Mouse (Mus musculus) right cerebral cortex, postnatal 36 days (tissue): ENCODE results near the gene Baiap2l1.
A peak's percentile ranks its signal among the peaks of the same experiment; 100 is the strongest.

Source experiments
- DNase-seq, 2 experiments: peaks; one replicate each; pipeline ENCODE4 v3.0.0; 2022; ENCODE audit warnings: low spot score in 2 of 2, mixed read lengths in 1 of 2

Gene Baiap2l1

DNA sequence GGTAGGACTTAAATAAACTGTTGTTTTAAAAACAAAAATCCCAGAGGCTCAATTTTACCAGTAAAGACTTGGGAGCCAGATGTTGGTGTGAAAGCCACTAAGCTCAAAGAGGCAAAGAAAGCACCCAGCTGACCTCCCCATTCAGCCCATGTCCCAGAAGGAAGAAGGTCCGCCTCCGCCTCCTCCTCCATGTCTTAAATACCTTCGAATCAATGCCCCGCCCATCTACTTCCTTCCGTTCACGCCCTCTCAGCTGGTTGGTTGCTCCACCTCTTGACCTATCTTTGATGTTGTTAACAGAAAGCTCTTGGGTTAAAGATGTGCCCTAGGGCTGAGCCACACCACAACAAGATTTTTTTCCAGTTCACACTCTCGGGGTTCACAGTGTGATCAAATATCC, 127.7 kb downstream of the Baiap2l1 start:
- no peak for DNase-seq

DNA sequence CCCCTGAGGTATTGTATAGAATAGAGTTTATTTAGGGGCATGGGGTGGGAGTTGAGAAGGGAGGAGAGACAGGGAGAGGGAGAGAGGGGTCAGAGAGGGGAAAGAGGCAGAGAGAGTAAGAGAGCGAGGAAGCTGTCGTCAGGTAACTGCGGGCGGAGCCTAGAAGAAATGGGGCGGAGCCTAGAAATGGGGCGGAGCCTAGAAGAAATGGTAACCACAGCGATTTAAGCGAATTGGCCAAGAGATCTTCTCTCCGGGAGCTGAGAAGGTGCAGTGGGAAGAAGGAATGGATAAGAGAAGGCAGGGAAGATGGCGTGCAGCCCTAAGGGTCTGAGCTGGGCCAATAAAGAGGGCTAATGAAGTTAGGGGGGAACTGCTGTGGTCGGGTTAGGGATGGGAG, 131.7 kb downstream of the Baiap2l1 start:
- no peak for DNase-seq

DNA sequence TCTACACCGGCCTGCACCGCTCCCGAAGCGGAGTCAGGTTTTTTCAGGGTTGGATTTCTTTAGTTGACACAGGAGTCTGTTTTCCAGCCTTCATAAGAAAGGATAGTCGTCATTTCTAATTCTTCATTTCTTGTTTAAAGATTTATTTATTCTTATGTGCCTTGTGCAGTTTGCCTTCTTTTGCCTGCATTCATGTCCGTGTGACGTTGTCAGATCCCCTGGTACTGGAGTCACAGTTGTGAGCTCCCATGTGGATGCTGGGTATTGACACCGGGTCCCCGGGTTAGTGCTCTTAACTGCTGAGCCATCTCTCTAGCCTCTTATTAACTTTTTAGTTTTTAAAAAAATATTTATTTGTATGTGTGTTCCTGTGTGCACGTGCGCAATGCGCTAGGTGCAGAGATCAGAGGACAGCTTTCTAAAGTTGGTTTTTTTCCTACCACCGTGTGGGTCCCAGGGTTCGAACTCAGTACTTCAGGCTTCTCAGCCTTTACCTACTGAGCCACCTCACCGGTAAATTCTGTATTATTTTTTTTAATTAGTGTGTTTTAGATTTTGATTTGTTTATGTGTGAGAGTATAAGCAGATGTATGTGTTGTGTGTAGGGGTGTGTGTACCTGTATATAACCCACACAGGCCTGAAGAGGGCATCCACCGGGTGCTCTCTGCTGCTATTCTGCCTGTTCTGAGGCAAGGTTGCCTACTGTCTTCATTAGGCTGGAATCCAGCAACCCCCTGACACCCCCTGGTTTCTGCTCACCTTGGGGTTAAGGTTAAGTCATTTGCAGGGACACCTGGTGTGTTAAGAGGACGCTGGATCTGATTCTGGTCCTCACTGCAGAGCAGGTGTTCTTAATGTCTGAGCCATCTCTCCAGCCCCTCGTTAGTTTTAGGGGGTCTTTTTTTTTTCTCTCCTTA, 133.8 kb downstream of the Baiap2l1 start:
- DNase-seq: no peak

DNA sequence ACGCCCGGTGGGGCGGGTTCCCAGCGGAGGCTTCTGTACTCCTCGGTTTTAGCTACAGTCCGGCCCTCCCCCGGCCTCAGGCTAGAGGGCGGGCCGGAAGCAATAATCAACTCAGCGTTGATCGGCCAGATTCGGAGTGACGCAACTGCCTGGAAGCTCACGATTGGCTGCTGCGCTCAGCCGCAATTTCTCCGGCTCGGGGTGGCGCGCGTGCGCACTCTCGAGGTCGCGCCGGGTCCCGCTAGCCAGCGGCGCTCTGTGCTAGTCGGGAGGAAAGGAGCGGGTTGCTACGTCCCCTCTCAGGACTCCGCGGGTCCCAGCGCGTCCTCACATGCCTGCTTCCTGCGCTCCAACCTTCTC, 134.4 kb downstream of the Baiap2l1 start, which contains the start of gene Tecpr1:
Tecpr1 (minus strand) TSS at position 113 of the 360 bp plus-strand sequence.
- peak; percentile 92 to 95 for DNase-seq

DNA sequence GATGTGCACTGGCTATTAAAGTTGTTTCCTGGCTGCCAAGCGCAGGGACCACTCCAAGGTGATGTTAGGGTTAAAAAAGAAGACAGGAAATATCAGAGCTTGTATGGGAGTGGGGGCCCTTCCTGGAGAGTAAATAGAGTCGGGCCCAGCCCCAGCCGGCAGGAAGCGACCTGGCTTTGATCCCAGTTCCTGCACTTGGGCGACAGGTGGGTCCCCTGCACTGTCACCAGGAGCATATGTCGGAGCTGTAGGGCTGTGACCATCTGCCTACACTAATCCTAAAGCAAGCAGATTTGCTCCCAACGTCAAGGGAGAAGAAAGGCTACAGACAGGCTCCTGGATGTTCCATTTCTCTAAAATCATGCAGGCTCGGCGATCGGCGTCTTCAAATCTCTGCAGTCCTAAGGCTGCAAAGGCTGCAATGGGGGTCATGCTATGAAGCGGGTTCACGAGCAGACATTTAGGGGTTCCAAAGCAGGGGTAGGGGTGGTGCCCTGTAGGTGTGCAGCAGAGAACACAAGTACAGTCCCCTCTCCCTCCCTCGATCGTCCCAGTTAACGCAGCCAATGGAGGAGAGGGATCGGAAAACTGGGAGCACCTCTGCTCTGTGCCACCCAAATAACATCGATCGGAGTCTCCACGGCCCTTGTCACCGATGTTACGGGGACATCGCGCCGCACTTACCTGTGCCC, 135.0 kb downstream of the Baiap2l1 start:
- no peak for DNase-seq

DNA sequence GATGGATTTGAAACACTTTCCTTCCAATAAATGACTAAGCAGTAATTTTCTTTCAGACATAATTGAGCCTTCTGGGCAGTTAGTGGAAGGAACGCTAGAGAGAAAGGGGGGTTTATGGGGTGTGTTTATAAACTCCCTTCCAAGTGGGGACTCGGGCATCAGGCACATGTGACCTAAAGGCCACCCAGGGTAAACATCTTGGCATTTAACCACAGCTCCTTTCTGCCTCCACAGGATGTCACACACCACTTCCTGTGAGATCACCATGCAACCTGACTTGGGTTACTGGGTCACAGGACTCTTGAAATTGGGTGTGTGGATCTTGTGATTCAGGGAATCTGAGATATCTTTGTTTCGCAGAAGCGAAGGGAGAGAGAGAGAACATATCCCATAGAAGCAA, 136.6 kb downstream of the Baiap2l1 start:
- no peak for DNase-seq

DNA sequence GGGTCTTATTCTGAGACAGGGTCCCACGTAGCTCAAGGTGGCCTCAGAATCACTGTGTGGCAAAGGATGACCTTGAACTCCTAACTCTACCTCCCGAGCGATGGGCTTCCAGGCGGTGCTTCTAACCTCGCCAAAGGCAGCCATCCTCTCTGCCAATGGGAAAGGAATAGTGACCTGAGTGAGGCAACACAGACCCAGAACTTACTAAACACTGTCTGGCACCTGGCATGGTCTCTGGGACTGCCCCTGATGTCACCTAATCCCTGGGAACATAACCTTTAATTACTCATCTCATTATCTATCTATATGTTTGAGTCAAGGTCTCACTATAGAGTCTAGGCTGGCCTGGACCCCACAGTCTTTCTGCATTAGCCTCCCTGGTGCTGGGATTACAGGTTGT, 138.0 kb downstream of the Baiap2l1 start:
- no peak for DNase-seq

DNA sequence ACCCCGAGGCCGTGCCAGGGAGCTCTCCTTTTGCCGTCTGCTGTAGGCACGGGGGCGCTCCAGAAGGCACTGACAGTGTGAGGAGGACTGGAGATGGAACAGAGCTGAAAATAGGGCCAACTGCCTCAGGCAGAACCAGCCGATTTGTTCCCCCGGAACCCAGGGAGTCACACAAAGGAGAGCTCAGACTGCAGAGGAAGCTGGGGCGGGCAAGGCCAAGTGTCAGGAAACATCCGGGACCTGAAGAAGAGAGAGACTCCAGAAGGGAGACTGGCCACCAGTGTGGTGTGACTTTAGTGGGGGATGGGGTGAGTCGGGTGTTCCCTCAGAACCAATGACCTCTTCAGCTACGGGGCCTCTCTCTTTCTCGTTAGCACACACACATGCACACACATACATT, 138.6 kb downstream of the Baiap2l1 start:
- no peak for DNase-seq

DNA sequence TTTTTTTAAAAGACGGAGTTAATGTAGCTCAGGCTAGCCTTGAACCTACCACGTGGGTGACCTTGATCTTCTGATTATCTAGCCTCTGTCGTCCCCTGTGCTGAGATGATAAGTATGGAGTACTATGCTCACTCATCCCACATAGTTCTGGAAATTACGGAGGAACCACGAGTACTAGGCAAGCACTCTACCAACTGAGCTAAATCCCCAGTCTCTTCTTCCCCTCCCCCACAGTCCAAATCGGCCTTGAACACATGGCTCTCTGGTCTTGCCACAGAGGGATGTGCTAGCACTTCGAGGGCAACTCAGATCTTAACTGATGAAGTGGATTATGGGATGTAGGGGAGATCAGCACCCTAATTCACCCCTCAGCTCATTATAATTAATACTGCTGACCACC, 139.9 kb downstream of the Baiap2l1 start:
- DNase-seq: no peak

DNA sequence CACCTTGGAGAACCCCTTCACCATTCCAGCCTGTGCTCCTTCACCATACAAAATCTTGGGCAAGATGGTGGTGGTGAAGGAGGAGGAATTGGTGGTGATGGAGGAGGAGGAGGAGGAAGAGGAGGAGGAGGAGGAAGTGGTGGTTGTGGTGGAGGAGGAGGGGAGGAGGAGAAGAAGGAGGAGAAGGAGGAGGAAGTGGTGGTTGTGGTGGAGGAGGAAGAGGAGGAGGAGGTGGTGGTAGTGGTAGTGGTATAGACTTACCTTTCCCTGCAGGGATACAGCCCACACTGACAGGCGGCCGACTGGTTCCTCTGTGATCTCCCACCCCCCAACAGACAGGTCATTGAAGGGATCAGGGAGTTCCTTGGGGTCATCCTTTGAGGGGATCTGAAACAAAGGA, 141.9 kb downstream of the Baiap2l1 start:
- DNase-seq: no peak
